Comparison of ENCODE assay signal across 22 mouse cellular contexts in genomic region chr13:109644086-109644485, GRCm38 (mm10).
DNase-seq lines count a peak whose midpoint lies in the region; ATAC-seq and TF ChIP-seq lines count a peak whose summit lies in the region.
"Had no signal": no experiment of that assay in that cellular context is flagged by ENCODE, and none has a peak within 500 bp of the region (broad histone marks: within the 10 kb centered on the region; RNA-seq: fewer than 3 reads in every experiment).

No protein-coding gene starts in this region.

- TF ChIP-seq EP300 in ES-Bruce4 (IDR thresholded peaks at IDR 0.05; ENCODE audit: insufficient read depth, low read depth, low read length) = peak; percentile 76; the same call in 1 of the 2 replicates
- peak; percentile 42; the same call in 1 of the 2 replicates for TF ChIP-seq EP300 in liver, embryonic 14.5 days (IDR thresholded peaks at IDR 0.05; ENCODE audit: low read depth)

- no peak overlapping the region for H3K9ac ChIP-seq in ES-Bruce4 (ENCODE audit: low read depth, poor library complexity, severe bottlenecking)
- H3K9ac ChIP-seq in liver, embryonic 14.5 days (replicated peaks) = peak overlapping the region; percentile 53
- H3K9ac ChIP-seq: forebrain, embryonic 15.5 days; hindbrain, embryonic 13.5 days; kidney, embryonic 15.5 days; limb, embryonic 15.5 days; midbrain, embryonic 13.5 days; neural tube, embryonic 12.5 days had no signal

- TF ChIP-seq POLR2A in ES-Bruce4 (IDR thresholded peaks at IDR 0.05; ENCODE audit: insufficient read depth, low read length) = no peak

- peak; percentile 35 for ATAC-seq in G1E (ENCODE audit: extremely low read depth, insufficient number of reproducible peaks, low FRiP score, poor library complexity, severe bottlenecking)
- peak; percentile 46; the same call in 1 of the 2 replicates for ATAC-seq in erythroblast, adult 5-6 weeks (replicated peaks; ENCODE audit: low FRiP score, poor library complexity, severe bottlenecking)
- ATAC-seq in liver, embryonic 14.5 days (ENCODE audit: insufficient read depth) = peak; percentile 77
- no peak for ATAC-seq in inflammation-experienced regulatory T-cells, adult 6 months
- ATAC-seq in cerebellum, adult (ENCODE audit: insufficient number of reproducible peaks, low FRiP score, low TSS enrichment) = no peak
- ATAC-seq: forebrain, embryonic 15.5 days; lung, postnatal 0 days; midbrain, embryonic 13.5 days had no signal

- H3K9me3 ChIP-seq in ES-Bruce4 (replicated peaks; ENCODE audit: control insufficient read depth, insufficient read depth, low read length, poor library complexity, severe bottlenecking) = no peaks in the 10 kb centered on the region
- no peaks in the 10 kb centered on the region for H3K9me3 ChIP-seq in G1E (replicated peaks)
- H3K9me3 ChIP-seq in liver, embryonic 14.5 days (ENCODE audit: control insufficient read depth, low read length) = no peaks in the 10 kb centered on the region
- H3K9me3 ChIP-seq: forebrain, embryonic 15.5 days; hindbrain, embryonic 13.5 days; kidney, embryonic 15.5 days; limb, embryonic 15.5 days; midbrain, embryonic 13.5 days; neural tube, embryonic 12.5 days had no signal

- DNase-seq in G1E (ENCODE audit: low spot score) = no peak
- no peak for DNase-seq in liver, embryonic 14.5 days (ENCODE audit: low read depth in 3 of 3, low spot score in 3 of 3)
- no peak for DNase-seq in spleen, adult 12 weeks (ENCODE audit: low spot score)
- no peak for DNase-seq in adrenal gland, adult 18-20 months (ENCODE audit: low spot score in 2 of 2)
- DNase-seq: adrenal gland, postnatal 10 days; cerebellum, adult 11-12 months; cerebellum, postnatal 36 days; gastrocnemius, postnatal 14 days; heart, postnatal 14 days; layer of hippocampus, postnatal 36 days; right cerebral cortex, adult 18-20 months had no signal

- peak overlapping the region; percentile 55 for H3K27ac ChIP-seq in ES-Bruce4 (ENCODE audit: insufficient read depth, low read length)
- H3K27ac ChIP-seq in liver, embryonic 14.5 days = peak overlapping the region; percentile 87
- H3K27ac ChIP-seq: forebrain, embryonic 15.5 days; hindbrain, embryonic 13.5 days; kidney, embryonic 15.5 days; limb, embryonic 15.5 days; midbrain, embryonic 13.5 days; neural tube, embryonic 12.5 days had no signal

- 9% methylated on average over 2 of the region's 2 CpGs for WGBS in liver, embryonic 14.5 days (ENCODE audit: insufficient replicate concordance)

- H3K4me1 ChIP-seq in ES-Bruce4 (ENCODE audit: control insufficient read depth, insufficient read depth, low read length) (peaks cover 3% of the 10 kb centered on the region), G1E (ENCODE audit: insufficient read depth, low read depth, low read length) (peaks cover 69% of the 10 kb centered on the region)
- H3K4me1 ChIP-seq in liver, embryonic 14.5 days (replicated peaks; ENCODE audit: control insufficient read depth in 2 of 2, insufficient read depth in 2 of 2, low read length in 1 of 2) = peaks cover 62 to 67% of the 10 kb centered on the region in 2 experiments
- H3K4me1 ChIP-seq: forebrain, embryonic 15.5 days had no signal

- H3K4me2 ChIP-seq in liver, embryonic 14.5 days (ENCODE audit: low read depth) = peak overlapping the region; percentile 60
- H3K4me2 ChIP-seq: forebrain, embryonic 15.5 days; hindbrain, embryonic 13.5 days; kidney, embryonic 15.5 days; limb, embryonic 15.5 days; midbrain, embryonic 13.5 days; neural tube, embryonic 12.5 days had no signal

- TF ChIP-seq CTCF in ES-Bruce4 (IDR thresholded peaks at IDR 0.05; ENCODE audit: low read depth, low read length) = no peak
- TF ChIP-seq CTCF in G1E (IDR thresholded peaks at IDR 0.05; ENCODE audit: low read depth, low read length) = no peak
- no peak for TF ChIP-seq CTCF in liver, embryonic 14.5 days (IDR thresholded peaks at IDR 0.05; ENCODE audit: low read depth)

- H3K36me3 ChIP-seq in ES-Bruce4 (ENCODE audit: control insufficient read depth, insufficient read depth, low read length, poor library complexity, severe bottlenecking) (no peaks in the 10 kb centered on the region), G1E (replicated peaks) (no peaks in the 10 kb centered on the region)
- H3K36me3 ChIP-seq in liver, embryonic 14.5 days (replicated peaks; ENCODE audit: control insufficient read depth, insufficient read depth, low read depth) = no peaks in the 10 kb centered on the region
- H3K36me3 ChIP-seq: forebrain, embryonic 15.5 days; hindbrain, embryonic 13.5 days; kidney, embryonic 15.5 days; limb, embryonic 15.5 days; midbrain, embryonic 13.5 days; neural tube, embryonic 12.5 days had no signal

- H3K4me3 ChIP-seq in ES-Bruce4 (ENCODE audit: low read depth, low read length) = no peak overlapping the region
- H3K4me3 ChIP-seq in G1E (ENCODE audit: low read depth, low read length) = peak overlapping the region; percentile 20; the same call in 1 of the 2 replicates
- no peak overlapping the region for H3K4me3 ChIP-seq in liver, embryonic 14.5 days (ENCODE audit: insufficient read depth in 1 of 2, low read depth in 2 of 2, low read length in 2 of 2)
- H3K4me3 ChIP-seq: forebrain, embryonic 15.5 days; hindbrain, embryonic 13.5 days; kidney, embryonic 15.5 days; limb, embryonic 15.5 days; midbrain, embryonic 13.5 days; neural tube, embryonic 12.5 days had no signal

- no peaks in the 10 kb centered on the region for H3K27me3 ChIP-seq in ES-Bruce4 (ENCODE audit: control insufficient read depth, insufficient read depth, low read length, poor library complexity, severe bottlenecking)
- no peaks in the 10 kb centered on the region for H3K27me3 ChIP-seq in G1E (ENCODE audit: insufficient read depth, low read length)
- H3K27me3 ChIP-seq in liver, embryonic 14.5 days (ENCODE audit: control insufficient read depth, insufficient read depth, low read length) = no peaks in the 10 kb centered on the region
- H3K27me3 ChIP-seq: forebrain, embryonic 15.5 days; hindbrain, embryonic 13.5 days; kidney, embryonic 15.5 days; limb, embryonic 15.5 days; midbrain, embryonic 13.5 days; neural tube, embryonic 12.5 days had no signal

Comparison
In these comparisons a context has a peak if more than half of its experiments do, and no peak if none do; other contexts are left out.
1. ATAC-seq: peak in G1E (single experiment), erythroblast, adult 5-6 weeks (single experiment) and liver, embryonic 14.5 days (single experiment); none in inflammation-experienced regulatory T-cells, adult 6 months (single experiment) and cerebellum, adult (single experiment).